Mouse (Mus musculus): Measurements from ENCODE around the gene Klrb1b.

The Klrb1b gene

DNA sequence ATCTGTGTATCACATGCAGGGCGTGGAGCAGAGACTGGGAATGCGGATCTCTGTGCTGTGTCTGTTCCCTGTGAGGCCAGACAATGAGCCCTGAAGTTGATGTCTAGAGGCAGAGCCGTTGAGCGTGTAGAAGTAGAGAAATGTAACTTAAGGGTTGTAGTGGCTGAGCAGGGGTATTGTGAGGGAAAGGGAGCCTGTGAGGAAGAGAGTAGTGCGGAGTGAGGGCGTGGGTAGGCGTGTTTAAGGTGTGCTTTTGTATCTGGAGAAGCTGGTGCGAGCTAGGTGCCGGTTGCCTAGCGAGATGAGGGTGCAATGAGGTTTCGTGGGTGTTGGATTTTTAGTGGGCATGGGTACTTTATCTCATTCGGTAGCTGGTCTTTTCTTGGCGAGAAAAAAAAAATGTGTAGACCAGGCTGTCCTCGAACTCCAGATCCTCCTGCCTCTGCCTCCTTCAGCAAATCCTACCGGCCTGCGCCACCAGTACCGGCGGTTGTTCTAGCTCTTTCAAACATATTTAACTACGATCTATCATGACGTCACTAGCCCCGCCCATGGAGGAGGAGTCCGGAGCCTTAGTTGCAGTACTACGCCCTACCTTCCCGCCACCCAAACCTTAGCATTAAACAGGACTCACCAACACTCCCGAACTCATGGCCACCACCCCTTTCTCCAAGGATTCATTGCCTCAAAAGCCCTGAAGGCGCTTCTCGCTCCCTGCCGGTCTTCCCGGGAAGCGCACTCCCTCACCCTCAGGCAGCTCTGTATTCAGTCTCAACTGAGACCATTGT is 62.2 kb downstream of the Klrb1b start:
- peak; percentile 97 for DNase-seq (ENCODE audit: low read depth, low spot score)

More for the DNA sequence above, 62.2 kb downstream of the Klrb1b start:
- Histone ChIP-seq H3K36me3 (ENCODE audit: control insufficient read depth, insufficient read depth, low read length, poor library complexity, severe bottlenecking) (no peaks in the 10 kb centered on the region), H3K27me3 (ENCODE audit: control insufficient read depth, insufficient read depth, low read length, poor library complexity, severe bottlenecking) (no peaks in the 10 kb centered on the region)
